Mouse (Mus musculus) kidney, adult 18-20 months (tissue): ENCODE measurements around the gene Ing2.

Experiments used
- DNase-seq: peaks from one replicate; pipeline ENCODE4 v3.0.0; 2021

Ing2 gene

DNA sequence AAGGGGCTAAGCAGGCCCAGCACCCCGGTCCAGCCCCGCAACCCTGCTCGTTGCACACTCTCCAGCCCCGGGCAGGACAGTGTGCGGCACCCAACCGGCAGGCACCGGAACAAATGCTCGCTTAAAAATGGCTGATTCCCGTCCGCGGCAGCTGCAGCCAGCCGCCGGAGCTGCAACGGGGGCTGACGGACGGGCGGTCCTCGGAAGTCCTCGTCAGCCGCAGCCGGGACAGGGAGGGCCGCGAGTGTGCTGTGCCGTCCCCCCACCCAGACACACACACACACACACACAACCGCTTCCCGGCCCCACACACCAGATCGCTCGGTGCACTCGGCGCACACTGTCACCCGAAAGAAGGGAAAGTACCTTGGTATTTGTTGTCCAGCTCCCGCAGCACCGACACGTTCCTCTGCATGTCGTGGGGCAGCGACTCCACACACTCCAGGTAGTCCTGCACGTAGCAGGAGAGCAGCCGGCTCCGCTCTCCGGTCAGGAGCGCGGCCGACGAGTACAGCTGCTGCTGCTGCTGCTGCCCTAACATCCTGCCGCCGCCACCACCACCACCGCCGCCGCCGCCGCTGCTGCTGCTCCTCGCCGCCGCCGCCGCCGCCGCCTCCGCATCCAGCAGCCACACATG, 1.1 kb downstream of the Ing2 start:
- no peak for DNase-seq

DNA sequence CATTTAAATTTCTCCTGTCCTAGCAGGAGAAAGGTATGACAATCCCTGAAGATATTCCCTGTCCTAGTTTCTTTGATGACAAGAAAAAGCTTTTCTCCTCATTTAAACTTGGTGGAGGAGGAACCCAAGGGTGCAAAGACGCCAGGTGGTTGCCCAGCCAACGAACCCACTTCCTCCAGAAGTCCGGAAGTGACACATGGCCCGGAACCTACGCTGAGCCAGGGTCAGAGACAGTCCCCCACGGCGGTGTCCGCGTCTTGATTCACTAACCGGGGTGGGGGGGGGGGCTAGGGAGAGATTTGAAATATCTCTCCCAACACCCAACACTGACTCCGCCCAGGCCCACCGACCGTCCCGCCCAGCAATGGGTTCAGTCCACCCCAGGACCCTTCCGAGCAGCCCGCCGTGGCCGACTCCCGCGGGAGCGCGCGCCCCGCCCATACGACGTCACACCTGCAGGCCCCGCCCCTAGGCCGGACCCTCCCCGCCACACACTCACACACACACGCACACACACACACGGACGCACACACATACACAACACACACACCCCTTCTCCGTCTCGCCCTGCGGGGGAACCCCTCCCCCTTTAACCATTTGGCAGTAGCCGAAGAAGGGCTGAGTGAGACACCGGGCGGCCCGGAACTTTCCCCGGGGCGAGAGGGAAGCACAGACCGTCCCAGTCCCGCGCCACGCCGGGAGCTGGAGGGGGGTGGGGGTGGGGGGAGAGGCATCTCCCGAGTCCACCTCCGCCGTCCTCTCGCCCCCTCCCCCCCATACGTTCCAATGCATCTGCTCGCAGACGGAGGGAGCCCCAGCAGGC, 1.8 kb downstream of the Ing2 start:
- peak; percentile 92 for DNase-seq

DNA sequence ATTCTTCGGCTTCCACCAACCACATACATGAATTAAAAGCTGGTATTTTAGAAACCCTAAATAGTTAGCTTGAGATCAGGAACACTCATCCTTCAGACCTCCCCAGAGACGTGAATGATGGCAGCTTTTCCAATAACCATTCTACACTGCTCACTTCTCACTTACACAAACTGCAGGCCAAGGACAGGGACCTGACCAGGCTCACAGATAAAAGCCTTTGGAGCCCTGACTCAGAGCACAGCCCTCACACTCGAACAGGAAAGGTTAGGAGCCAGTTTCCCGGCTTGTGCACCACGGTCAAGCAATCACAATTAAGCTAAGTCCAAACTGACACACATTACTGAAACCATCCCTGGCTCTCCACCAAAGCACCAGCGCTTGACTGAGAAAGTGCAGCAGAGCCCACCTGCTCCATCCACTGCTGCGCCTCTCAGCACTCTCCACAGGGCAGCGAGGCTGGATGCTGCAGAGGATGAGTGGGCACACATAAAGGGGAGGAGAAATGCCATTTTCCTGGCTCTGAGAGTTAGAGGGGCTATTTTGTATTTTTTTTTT, 11.0 kb downstream of the Ing2 start:
- DNase-seq: no peak

DNA sequence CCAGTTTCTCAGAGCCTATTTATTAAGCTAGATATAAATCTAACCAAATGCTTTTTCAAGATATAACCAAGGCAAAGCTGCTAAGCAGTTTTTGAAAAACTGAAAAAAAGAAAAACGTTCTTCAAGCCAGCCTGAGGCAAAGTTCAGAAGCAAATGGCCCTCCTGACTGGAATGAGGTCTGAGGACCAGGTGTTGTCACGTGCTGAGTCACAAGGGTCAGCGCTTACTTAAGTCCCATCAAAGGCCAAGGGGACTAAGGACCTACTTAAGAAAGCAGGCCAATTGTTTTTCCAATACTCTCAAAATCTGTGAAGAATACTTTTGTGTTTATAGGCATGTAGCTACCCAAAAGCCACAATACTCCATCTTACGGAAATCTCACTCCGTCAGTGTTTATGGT, 12.2 kb downstream of the Ing2 start:
- DNase-seq: peak; percentile 40

GRCm38 (mm10) chr8:47662716-47663115, 12.6 kb downstream of the Ing2 start:
- DNase-seq: no peak

- DNase-seq: no peak
These were observed 15.0 kb downstream of the Ing2 start for GRCm38 (mm10) chr8:47660394-47660793.

- DNase-seq: no peak
These were observed 15.9 kb downstream of the Ing2 start for GRCm38 (mm10) chr8:47659463-47659862.

DNA sequence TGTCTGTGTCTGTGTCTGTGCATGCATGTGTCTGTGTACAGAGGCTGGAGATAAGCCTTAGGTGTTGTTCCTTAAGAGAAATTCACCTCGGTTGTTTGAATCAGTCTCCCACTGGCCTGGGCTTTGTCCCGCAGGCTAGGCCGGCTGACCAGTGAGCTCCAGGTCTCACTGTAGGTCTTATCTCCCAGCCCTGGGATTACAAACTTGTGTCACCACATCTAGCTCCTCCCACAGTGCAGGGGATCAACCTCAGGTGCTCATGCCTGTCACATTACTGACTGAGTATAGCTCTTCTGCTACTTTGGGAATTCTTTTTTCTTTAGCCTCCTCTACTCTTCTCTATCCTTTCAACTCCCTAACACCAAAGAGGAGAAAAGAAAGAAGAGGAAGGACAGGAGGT, 20.9 kb downstream of the Ing2 start:
- DNase-seq: no peak

- no peak for DNase-seq
These were observed 22.6 kb downstream of the Ing2 start for GRCm38 (mm10) chr8:47652737-47653076.

- DNase-seq: peak; percentile 48
These were observed 23.2 kb downstream of the Ing2 start for GRCm38 (mm10) chr8:47651913-47652736.

DNA sequence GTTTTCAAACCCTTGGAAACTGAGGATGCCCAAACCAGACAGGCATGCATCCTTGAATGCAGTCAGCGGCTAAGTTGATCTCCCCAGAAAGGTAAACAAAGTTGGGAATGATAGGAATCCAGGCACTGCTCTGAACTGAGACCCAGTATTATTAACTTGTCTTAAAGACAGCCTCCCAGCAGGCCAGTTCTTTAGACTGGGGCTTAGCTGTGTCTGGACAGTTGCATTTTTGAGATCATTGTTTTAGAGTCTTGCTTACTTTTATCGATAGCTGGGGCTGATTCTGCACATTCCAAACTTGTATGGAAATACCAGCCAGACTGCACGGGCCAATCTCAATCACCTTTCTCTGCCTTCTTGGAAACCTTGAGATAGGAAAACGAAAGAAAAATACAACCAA, 24.5 kb downstream of the Ing2 start:
- DNase-seq: no peak

- no peak for DNase-seq
These were observed 25.8 kb downstream of the Ing2 start for GRCm38 (mm10) chr8:47649551-47649950.

GRCm38 (mm10) chr8:47642514-47643064, 32.8 kb downstream of the Ing2 start:
- no peak for DNase-seq

GRCm38 (mm10) chr8:47637152-47637551, 38.2 kb downstream of the Ing2 start:
- DNase-seq: no peak

- DNase-seq: no peak
These were observed 39.3 kb downstream of the Ing2 start for GRCm38 (mm10) chr8:47636032-47636431.

GRCm38 (mm10) chr8:47634791-47635341, 40.5 kb downstream of the Ing2 start:
- DNase-seq: no peak

DNA sequence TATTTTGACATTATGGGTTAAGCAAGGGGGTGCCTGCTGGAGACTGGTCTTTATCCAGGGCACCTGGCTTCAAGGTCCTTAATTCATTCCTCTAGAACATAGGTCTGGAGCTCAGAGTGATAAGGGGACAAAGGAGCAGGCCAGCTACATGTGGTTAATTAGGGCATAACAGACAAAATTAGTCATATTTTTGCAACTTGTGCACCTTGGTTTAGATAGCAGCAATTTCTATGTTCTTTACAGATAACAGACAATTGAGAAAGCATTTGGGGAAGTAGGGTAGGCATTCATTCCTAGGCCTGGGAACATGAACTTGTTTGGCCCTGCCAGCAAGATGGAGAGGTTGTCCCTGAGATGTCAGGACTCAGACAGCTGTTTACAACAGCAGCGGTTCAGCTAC, 54.2 kb downstream of the Ing2 start:
- no peak for DNase-seq
